Mouse (Mus musculus) kidney, postnatal 36 days (tissue): ENCODE results near the gene Dnmbp.

Source experiments
- DNase-seq, 2 experiments: peaks; one replicate each; pipeline ENCODE4 v3.0.0; 2021 to 2022; ENCODE audit warnings: mixed read lengths in 2 of 2

The Dnmbp gene

GRCm38 (mm10) chr19:43905985-43906384, 34.0 kb downstream of the Dnmbp start:
- DNase-seq, result peak; percentile 58 to 79

GRCm38 (mm10) chr19:43905136-43905535, 34.9 kb downstream of the Dnmbp start:
- no peak for DNase-seq

- no peak for DNase-seq
Observed at GRCm38 (mm10) chr19:43904327-43904726, 35.7 kb downstream of the Dnmbp start.

GRCm38 (mm10) chr19:43902887-43903286, 37.1 kb downstream of the Dnmbp start:
- no peak for DNase-seq

GRCm38 (mm10) chr19:43900690-43901089, 39.3 kb downstream of the Dnmbp start:
- DNase-seq, result no peak

DNA sequence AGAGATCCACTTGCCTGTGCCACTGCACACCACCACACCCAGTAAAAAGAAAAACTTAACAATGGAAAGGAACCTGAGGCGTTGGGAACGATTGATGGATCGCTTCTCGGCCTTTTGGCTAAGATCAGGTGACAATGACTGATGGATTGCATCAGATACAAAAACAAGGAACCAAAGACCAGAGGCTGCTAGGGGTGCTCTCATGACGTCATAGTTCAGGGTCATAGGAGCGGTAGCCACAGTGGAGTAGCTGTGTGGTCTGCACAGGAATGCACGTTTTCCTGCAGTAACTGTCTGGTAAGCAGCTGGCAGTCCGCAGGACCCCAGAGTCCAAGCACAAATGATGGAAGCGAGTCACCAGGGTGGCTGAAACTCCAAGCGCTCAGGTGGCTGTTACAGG, 41.4 kb downstream of the Dnmbp start:
- DNase-seq, result no peak

- DNase-seq, result no peak
Observed at GRCm38 (mm10) chr19:43896441-43896840, 43.5 kb downstream of the Dnmbp start.

- no peak for DNase-seq
Observed at GRCm38 (mm10) chr19:43895951-43896350, 44.0 kb downstream of the Dnmbp start.

DNA sequence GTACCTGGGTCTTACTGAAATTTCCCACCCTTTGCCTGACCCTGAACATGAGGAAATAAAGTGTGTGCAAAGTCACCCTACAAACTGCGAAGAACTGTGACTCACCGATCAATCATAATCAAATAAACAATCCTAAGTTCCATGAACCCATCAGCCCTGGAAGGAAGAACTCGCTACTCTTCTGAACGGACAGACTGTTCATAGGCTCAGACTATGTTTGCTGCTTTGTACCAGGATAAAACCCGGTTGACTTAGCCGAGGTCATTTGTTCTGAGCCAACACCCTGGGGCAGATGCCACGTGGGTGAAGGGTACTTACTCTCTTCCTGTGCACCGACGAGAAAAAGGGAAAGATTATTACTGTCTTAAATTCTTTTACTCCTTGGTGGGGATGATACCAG, 45.2 kb downstream of the Dnmbp start:
- no peak for DNase-seq

DNA sequence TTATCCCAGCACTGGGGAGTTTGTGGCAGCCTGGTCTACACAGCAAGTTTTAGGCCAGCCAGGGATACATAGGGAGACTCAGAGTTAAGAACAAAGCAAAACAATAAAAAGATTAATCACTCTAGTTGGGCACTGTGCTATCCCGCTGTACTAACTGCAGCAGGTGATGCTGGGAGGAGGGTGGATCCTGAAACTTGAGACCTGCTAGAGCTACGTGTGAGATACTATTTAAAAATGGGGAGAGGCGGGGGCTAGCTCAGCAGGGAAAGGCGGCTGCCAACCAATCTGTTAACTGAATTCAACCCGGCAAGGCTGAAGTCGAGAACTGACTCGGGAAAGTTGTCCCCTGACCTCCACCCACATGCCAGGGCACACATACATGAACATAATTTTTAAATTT, 45.9 kb downstream of the Dnmbp start:
- no peak for DNase-seq

DNA sequence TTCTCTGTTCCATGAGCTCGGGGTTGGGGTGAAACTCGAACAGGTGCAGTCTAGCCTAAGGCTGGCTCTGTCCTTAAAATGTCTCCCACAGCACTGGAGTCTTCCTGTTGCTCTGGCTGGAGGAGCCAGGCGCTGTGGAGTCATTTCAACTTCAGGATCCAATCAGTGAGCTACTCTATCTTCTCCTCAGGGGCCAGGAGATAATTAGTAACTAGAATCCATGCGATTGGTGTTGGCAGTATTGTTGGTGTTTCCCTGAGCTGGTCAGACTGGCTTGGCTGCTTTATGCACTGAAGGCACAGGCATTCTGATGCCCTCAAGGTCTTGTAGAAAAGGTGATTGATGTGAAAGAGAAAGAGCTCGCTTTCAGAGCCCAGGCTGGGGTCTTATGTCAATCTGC, 49.5 kb downstream of the Dnmbp start:
- peak; percentile 73 to 89 for DNase-seq

- no peak for DNase-seq
Observed at GRCm38 (mm10) chr19:43887725-43888124, 52.3 kb downstream of the Dnmbp start.

DNA sequence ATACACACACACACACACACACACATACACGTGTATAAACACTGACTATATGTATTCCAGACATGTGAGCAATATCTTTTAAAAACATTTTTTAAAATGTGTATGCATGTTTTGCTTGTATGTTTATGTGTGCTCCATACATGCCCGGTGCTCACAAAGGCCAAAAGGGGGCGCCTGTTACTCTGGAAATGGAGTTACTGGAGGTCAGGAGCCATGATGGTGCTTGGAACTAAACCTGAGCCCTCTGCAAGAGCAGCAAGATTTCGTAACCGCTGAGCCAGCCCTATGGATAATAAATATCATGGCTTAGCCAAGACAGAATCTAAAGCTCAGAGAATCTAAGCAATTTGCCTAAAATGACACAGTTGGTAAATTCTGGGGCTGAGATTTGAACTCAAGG, 52.7 kb downstream of the Dnmbp start:
- no peak for DNase-seq

DNA sequence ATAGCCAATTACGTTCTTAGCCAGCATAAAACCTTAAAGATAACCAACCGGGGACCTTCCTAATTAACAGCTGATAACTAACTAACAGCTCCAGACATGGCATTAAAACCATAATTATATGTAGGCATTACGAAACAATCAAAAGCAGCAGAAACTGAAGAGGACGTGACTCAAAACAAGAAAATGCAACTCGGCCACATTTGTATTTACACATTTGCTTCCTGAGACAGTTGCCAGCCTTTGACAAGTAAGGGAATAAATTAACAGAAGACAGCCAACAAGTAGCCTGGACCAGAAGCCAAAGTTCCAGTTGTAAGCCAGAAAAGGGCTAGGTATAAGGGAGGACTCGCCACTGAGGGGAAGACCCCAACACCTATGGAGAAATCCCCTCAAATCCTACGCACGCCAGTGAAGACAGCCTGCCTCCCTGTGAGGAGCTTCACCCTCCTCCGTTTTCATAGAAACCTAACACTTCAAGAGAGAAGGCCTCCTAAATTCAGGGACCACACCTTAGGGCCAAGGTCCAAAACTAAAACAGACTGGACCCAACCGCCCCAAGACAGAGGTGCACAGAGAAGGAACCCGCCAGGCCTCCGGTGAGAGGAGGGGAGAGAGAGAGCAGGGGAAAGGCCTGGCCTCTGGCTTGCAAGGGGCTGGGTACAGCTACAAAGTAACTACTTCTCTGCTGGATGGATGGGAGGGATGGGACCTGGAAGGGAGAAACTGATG, 53.5 kb downstream of the Dnmbp start:
- peak; percentile 23 to 42 for DNase-seq

GRCm38 (mm10) chr19:43884668-43885498, 55.1 kb downstream of the Dnmbp start:
- DNase-seq, result no peak

DNA sequence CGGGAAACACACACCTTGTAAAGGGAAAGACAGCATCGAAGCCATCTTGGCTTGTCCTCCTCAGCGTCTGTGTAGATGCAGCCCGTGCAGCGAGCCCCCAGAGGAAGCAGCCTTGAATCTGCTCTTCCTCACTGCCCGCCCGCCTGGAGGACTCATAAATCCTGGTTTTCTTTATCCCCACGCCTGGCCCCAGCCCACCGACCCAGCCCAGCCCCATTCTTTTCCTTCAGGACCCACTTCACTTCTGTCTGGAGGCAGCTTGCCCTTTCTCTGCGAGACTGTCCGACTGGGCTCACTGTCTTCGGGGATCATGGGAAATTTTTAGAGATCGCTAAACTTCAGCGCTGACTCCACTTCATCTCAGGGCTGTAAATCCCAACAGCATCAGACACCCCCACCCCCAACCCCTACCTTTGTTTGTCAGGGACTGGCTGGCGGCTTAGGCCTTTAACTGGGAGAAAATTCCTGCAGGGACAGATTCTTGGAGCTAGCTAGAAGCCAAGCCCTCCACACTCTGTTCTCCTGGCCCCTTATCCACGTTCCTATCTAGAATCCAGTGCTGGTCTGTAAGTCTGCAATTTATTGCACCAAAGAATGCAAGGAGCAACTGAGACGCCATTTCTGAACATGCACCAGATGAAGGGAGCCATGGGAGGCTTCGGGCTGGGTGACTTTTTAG, 57.0 kb downstream of the Dnmbp start:
- no peak for DNase-seq

- DNase-seq, result no peak
Observed at GRCm38 (mm10) chr19:43881615-43882014, 58.4 kb downstream of the Dnmbp start.

- no peak for DNase-seq
Observed at GRCm38 (mm10) chr19:43880420-43880819, 59.6 kb downstream of the Dnmbp start.

GRCm38 (mm10) chr19:43879401-43880212, 60.4 kb downstream of the Dnmbp start:
- DNase-seq, result peak; percentile 44 to 81

GRCm38 (mm10) chr19:43878111-43879092, 61.6 kb downstream of the Dnmbp start:
- no peak for DNase-seq

GRCm38 (mm10) chr19:43877364-43877763, 62.6 kb downstream of the Dnmbp start:
- DNase-seq, result no peak
